Mouse (Mus musculus): ENCODE results near the gene Ptov1. TPM values are rescaled to one million over a fixed set of nuclear protein-coding genes. Genes with fewer than 3 reads are reported as not detected.
A peak's percentile ranks its signal among the peaks of the same experiment; 100 is the strongest.

The Ptov1 gene
- total RNA-seq, 1 experiment from 2014 or later = 39.4 TPM

DNA sequence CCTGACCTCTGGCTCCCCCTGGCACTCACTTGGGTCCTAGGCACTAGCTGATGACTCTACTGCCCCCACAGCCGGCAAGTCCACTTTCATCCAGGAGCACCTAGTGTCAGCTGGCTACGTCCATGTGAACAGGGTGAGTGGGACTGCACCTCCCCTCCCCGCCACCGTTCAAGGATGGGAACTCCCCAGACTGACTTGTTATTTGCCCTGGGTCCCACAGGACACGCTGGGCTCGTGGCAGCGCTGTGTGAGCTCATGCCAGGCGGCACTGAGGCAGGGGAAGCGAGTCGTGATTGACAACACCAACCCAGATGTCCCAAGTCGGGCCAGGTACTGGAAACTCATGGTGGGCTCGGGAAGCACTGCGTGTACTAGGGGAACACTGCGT lies 8.2 kb downstream of the Ptov1 start:
- ATAC-seq (replicated peaks; ENCODE audit: low read depth, poor library complexity, severe bottlenecking) = no peak

GRCm38 (mm10) chr7:44860576-44861428 lies 8.8 kb downstream of the Ptov1 start:
- peak; percentile 34; the same call in 1 of the 2 replicates for ATAC-seq (replicated peaks; ENCODE audit: low read depth, poor library complexity, severe bottlenecking)

GRCm38 (mm10) chr7:44859896-44860295 lies 9.7 kb downstream of the Ptov1 start:
- ATAC-seq (replicated peaks; ENCODE audit: low read depth, poor library complexity, severe bottlenecking) = no peak

DNA sequence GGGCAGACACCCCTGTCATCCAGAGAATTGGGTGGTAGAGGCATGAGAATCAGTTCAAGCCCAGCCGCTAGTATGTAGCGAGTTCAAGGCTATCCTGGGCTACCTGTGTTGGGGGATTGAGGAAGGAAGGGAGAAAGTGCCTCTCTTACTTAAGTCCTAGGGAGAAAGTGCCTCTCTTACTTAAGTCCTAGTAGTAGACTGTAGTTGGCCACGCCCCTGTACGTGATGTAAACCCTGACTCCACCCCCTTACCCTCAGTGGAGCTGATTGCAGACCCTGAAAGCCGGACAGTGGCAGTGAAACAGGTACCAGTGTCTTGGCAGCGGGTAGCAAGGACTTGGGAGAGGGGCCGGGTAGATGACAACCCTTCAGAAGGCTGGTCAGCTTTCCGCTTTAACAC lies 11.7 kb downstream of the Ptov1 start:
- ATAC-seq (replicated peaks; ENCODE audit: low read depth, poor library complexity, severe bottlenecking) = 0 out of 2 replicates have a peak, but pooled peaks have one; percentile 21

DNA sequence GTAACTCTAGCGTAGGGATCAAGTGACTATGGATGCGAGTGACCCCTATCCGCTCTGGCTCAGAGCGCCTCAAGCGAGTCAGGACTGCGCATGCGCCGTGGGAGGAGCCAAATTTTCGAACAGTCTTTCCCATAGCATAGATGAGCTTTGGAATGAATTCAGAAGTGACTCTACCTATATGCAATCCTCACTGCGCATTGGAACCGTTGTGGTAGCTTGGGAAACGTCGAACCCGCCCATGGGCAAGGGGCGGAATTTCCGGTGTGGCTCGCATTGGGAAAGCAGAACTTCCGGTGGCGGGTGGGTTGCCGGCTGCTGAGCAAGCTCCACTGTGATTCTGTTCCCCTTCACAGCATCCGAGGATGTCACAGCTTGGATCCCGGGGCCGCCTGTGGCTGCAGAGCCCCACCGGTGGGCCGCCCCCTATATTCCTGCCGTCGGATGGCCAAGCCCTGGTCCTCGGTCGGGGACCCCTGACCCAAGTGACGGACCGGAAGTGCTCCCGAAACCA lies 12.5 kb downstream of the Ptov1 start, which contains the start of gene Pnkp:
Gene Pnkp, plus strand, starts transcription at position 98 of the 511 bp plus-strand sequence.
- peak; percentile 55 for ATAC-seq (replicated peaks; ENCODE audit: low read depth, poor library complexity, severe bottlenecking)

DNA sequence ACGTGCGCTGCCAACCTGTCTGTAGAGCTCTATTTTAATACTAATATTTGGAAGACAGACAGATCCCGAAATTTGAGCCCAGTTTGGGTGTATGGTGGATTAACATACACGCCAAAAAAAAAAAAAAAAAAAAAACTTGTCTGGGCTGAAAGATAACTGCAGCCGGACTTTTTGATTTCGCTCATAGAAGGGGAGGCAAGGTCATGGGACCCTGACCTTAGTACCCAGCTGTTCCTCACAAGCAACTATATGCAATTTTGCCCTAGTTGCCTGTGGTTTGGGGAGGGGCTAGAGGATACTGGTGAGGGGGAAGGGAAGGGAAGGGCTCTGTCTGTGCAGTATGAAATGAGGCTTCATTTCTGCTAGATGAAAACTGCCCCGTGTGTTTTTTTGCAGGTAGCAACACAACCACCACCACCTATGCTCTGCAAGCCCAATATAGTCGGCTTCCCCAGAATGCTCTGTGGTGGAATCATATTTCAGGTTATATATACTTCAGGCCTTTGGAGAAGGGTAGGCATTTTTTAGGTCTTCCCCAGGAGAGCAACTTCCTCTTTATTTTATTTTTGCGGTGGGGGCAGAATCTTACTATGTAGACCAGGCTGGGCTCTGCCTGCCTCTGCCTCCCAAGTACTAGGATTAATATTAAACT lies 13.2 kb downstream of the Ptov1 start:
- ATAC-seq (replicated peaks; ENCODE audit: low read depth, poor library complexity, severe bottlenecking) = peak; percentile 15; the same call in 1 of the 2 replicates

DNA sequence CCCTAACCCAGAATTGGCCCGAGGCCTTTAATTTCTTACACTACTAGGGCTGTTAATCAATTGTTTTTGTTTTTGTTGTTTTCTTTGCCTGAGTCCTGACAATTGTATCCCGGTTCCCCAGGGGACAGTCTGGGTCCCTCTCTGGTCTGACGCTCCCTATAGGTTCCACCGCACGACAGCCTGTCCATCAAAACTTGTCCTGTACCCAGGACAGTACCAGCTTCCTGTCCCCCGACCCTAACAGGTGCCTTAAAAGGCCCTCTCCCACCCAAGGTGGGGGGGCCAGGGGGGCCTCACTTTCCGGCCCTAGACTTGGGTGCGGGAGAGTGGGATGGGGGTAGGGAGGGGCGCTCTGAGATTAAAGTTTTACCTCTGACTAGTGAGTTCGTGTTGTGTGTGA lies 14.6 kb downstream of the Ptov1 start:
- ATAC-seq (replicated peaks; ENCODE audit: low read depth, poor library complexity, severe bottlenecking) = no peak

DNA sequence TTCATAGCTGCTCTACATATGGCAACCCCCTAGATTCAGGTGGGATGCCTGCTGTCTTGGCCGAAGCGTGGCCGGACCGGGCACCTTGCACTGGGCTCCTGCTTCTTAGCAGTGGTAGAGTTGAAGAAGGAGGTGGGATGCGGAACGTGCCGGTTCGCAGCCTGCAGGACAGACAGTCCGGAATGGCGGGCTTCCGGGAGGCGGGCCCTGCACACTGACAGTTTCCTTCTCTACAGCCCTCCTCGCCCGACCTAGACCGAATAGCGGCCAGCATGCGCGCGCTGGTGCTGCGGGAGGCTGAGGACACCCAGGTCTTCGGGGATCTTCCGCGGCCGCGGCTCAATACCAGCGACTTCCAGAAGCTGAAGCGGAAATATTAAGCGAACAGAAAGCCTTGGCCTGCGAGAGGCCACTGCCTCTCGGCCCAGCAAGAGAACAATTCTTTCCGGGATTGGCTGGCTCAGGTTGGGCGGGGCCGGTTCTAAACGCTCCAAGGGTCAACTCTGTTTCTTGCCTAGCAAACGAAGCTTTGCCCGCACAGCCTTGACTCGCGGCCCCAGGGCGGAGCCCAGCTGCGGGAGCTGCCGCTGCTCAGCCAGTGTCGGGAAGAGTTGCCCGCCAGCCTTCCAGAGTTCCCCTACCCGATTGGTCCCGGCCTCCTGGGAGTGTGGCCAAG lies 15.1 kb downstream of the Ptov1 start:
- peak; percentile 42 for ATAC-seq (replicated peaks; ENCODE audit: low read depth, poor library complexity, severe bottlenecking)

DNA sequence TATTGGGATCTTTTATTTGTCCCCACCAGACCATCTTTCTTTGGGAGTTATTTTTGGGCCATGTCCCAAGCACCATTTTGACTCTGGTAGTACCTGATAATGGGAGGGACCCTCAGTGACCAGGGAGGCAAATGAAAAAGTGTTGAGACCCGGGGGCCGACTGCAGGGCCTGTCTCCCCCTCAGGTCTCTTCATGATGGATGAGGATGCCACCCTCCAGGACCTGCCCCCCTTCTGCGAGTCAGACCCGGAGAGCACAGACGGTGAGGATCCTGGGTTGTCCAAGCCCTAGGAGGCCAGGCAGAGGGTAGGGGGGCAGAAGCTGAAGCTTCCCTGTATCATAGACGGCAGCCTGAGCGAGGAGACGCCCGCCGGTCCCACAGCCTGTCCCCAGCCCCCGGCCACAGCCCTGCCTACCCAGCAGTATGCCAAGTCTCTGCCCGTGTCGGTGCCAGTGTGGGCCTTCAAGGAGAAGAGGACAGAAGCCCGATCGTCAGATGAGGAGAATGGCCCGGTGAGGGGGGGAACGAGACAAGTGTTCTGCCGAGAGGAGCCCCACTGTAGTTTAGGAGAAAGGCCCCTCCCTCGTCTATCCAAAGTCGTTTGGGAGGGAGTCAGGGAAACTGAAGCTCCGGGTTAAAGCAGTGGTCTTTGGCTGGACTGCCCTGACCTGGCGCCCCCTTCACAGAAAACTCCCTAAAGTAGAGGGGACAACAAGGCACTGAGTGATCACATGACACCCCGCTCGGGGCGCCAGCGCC lies 15.8 kb downstream of the Ptov1 start:
- ATAC-seq (replicated peaks; ENCODE audit: low read depth, poor library complexity, severe bottlenecking) = no peak

DNA sequence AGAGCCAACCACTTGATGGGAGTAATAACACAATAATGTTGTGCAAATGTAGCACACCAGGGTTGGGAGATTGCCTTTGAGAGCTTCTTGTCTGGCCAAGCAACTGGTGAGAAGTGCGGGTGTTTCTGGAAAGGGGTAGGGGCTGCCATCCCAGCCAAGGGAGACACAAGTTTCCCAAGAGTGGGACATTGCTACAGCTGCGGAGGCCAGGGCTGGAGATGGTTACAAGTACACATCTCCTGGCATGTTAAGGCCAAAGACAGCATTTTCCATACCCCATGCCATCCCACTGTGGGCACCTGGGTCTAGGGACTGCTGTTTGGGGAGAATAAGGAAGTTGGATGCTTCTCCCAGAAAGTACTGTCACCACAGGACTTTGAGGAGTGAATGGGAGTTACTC lies 16.5 kb downstream of the Ptov1 start:
- no peak for ATAC-seq (replicated peaks; ENCODE audit: low read depth, poor library complexity, severe bottlenecking)

- no peak for ATAC-seq (replicated peaks; ENCODE audit: low read depth, poor library complexity, severe bottlenecking)
These were observed 17.1 kb downstream of the Ptov1 start for GRCm38 (mm10) chr7:44852259-44853027.

DNA sequence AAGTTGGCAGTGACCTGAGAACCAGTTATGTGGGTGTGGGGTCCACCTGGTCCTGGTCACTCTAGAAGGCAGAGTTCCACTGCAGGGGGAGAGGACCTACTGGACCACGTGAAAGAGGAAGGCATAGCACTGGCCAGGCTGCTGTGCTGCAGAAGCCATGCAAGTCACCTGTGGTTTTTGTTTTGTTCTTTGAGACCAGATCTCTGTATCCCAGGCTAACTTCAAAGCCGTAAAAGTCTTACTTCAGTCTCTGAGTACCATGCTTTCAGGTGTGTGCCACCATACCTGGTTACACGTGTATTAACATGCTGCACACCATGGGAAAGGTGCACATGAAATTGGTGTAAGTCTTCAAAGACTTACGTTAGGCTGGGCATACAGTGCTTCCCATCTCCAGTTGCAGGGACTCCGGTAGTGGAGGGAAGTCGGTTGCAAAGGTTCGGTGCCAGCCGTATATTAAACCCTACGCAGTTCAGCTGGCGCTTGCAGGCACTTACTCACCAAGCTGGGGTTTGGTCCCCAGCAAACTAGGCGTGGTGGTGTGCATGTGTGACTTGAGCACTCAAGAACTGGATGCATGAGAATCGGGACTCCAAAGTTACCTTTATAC lies 17.9 kb downstream of the Ptov1 start:
- no peak for ATAC-seq (replicated peaks; ENCODE audit: low read depth, poor library complexity, severe bottlenecking)

DNA sequence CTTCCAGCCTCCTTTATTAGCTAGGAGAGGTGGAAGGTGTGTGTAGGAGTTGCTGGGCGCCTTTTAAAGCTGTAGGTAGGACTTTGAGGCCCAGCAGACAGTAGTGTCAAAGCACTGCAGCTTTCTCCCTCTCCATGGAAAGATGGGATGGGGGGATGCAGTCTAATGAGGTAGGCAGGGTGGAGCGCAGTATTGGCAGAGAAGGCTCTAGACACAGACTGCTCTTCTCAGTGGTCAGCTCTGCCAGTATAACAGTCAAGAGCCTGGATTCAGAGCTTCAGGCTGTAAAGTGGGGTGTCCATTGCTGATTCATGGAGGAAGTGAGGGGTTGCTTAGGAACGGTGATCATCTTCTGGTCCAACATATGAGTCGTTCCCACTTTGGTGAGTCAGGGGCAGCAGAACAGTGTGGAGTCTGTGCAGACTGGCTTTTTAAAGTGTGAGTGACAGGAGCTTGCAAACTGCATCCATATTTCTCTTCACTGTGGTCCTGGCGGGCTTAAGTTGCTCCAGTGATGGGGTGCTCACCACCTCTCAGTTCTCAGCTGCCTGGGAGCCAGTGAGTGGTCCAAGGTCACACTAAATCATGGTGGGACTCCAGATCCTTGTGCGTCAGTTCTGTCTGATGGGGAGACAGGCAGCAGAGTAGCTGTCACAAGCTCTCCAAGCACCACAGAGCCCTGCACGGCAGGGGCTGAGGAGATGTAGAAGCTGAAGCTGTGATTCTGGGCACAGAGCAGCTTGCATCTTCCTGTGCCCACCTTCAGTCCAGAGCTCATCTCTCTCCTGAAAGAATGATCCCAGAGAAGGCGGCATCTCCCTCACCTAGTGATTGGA lies 18.6 kb downstream of the Ptov1 start:
- ATAC-seq (replicated peaks; ENCODE audit: low read depth, poor library complexity, severe bottlenecking) = no peak

- no peak for ATAC-seq (replicated peaks; ENCODE audit: low read depth, poor library complexity, severe bottlenecking)
These were observed 19.4 kb downstream of the Ptov1 start for GRCm38 (mm10) chr7:44850146-44850545.

GRCm38 (mm10) chr7:44849416-44850111 lies 20.0 kb downstream of the Ptov1 start:
- ATAC-seq (replicated peaks; ENCODE audit: low read depth, poor library complexity, severe bottlenecking) = peak; percentile 48

DNA sequence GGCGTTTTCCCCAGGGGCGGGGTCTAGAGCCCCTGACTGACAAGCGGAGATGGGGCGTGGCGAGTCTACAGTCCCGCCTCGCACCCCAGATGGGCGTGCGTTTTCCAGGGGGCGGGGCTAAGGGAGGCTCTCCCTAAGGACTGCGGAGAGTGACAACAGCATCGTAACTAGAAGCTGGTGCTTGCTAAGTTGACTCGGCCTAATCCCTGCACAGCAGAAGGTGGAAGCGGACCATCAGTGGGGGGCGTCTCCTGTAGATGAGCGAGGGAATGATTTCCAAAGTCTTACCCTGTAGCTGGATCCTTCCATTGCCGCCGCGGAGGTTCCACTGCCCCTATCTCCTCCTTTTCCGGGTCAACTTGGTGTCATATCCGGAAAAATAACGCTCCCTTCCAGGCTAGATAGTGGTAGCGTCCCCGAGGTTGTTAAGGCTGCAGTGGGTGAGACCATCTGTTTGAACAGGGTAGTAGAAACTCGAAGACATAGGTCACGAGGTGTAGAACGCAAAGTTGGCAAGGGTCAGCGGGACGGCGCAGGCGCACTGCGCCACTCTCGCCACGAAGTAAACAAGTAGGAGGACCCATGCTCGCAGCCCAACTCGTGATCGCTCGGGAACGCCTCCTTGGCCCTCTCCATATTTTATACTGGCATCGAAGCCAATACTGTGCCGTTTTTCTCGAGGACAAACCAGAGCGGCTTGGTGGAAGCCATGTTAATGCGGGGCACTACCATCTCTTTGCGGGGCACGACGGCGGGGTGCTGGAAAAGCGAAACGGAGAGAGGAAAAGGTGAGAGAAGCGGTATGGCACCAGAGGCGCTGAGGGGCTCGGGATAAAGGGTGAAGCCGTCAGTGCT lies 20.8 kb downstream of the Ptov1 start, which contains the start of the genes Akt1s1 and Tbc1d17:
Gene Akt1s1, plus strand, starts transcription at position 431 of the 855 bp plus-strand sequence.
Gene Tbc1d17, minus strand, starts transcription at position 519 of the 855 bp plus-strand sequence.
- ATAC-seq (replicated peaks; ENCODE audit: low read depth, poor library complexity, severe bottlenecking) = peak; percentile 75
